Mouse (Mus musculus) myocyte (in vitro differentiated cells): ENCODE results near the gene Kank1.

Source experiments
- CEBPB ChIP-seq: IDR thresholded peaks from 2 replicates; pipeline ENCODE4 v1.6.1; 2011; ENCODE audit warnings: mild to moderate bottlenecking, moderate library complexity; ENCODE audit not compliant: poor library complexity, insufficient read depth, severe bottlenecking
- E2F4 ChIP-seq: IDR thresholded peaks from one replicate; pipeline ENCODE4 v1.6.1; 2011; ENCODE audit warnings: mild to moderate bottlenecking, control low read depth, moderate library complexity; ENCODE audit not compliant: insufficient read depth
- MAX ChIP-seq: IDR thresholded peaks from one replicate; pipeline ENCODE4 v1.6.1; 2011; ENCODE audit warnings: low read depth, mild to moderate bottlenecking, control low read depth
- MYOG ChIP-seq, 3 experiments: IDR thresholded peaks; one replicate each; pipeline ENCODE4 v1.6.1; 2011; ENCODE audit warnings: control low read depth in 2 of 3, low read depth in 2 of 3, mild to moderate bottlenecking in 2 of 3; ENCODE audit not compliant: insufficient read length in 2 of 3, control insufficient read depth in 1 of 3, insufficient read depth in 1 of 3
- POLR2A ChIP-seq: IDR thresholded peaks from one replicate; pipeline ENCODE4 v1.6.1; 2011; ENCODE audit warnings: low read depth, mild to moderate bottlenecking, control low read depth, moderate library complexity; ENCODE audit not compliant: insufficient read length
- POLR2AphosphoS2 ChIP-seq: IDR thresholded peaks from one replicate; pipeline ENCODE4 v1.6.1; 2011; ENCODE audit warnings: low read depth, control low read depth; ENCODE audit not compliant: insufficient read length
- TCF12 ChIP-seq: IDR thresholded peaks from one replicate; pipeline ENCODE4 v1.6.1; 2011; ENCODE audit warnings: mild to moderate bottlenecking, control low read depth; ENCODE audit not compliant: poor library complexity, insufficient read depth, severe bottlenecking
- USF1 ChIP-seq: IDR thresholded peaks from one replicate; pipeline ENCODE4 v1.6.1; 2011; ENCODE audit warnings: low read depth, mild to moderate bottlenecking, control low read depth, moderate library complexity

GRCm38 (mm10) chr19:25381972-25382371 lies 145.2 kb downstream of the Kank1 start:
- TF ChIP-seq MAX, result no peak
- no peak for TF ChIP-seq POLR2A
- TF ChIP-seq POLR2AphosphoS2, result no peak
- no peak for TF ChIP-seq MYOG (IDR thresholded peaks at IDR 0.05; ENCODE audit: control insufficient read depth in 1 of 3, insufficient read depth in 1 of 3, insufficient read length in 2 of 3, low read depth in 2 of 3)
- no peak for TF ChIP-seq USF1
- no peak for TF ChIP-seq E2F4
- no peak for TF ChIP-seq TCF12
- TF ChIP-seq CEBPB, result no peak
